Mouse (Mus musculus) T-helper 2 cell (primary cell): ENCODE measurements at regions not wholly inside any gene's neighbourhood (a gene's known extent, or its start where the extent isn't known, plus 50 kb on each side); places are given as distances from the start of the nearest gene placed in this dataset.

ENCODE experiments used
- in situ Hi-C: fragments of 300-600 bp; cut with MboI, MseI; formaldehyde crosslinking; loops from one replicate; pipeline ENCODE4 v1.15.1; 2025; ENCODE audit warnings: high pct_unique_total_duplicates

- in situ Hi-C loops, result no loop called here
Observed at GRCm38 (mm10) chr10:105704472-105705235, 130.4 kb upstream of the Tmtc2 start.

- in situ Hi-C loops, result loop anchor here (25.0 kb wide), 1 partner anchor 1694 kb away; no protein-coding TSS in a partner anchor
Observed at GRCm38 (mm10) chr10:105693131-105693530, 118.9 kb upstream of the Tmtc2 start.

- in situ Hi-C loops, result loop anchor here (25.0 kb wide), 1 partner anchor 1698 kb away; no protein-coding TSS in a partner anchor
Observed at GRCm38 (mm10) chr10:105689388-105689787, 115.1 kb upstream of the Tmtc2 start.

GRCm38 (mm10) chr10:105688879-105689278 is 114.6 kb upstream of the Tmtc2 start:
- in situ Hi-C loops, result loop anchor here (25.0 kb wide), 1 partner anchor 1698 kb away; no protein-coding TSS in a partner anchor

- in situ Hi-C loops, result loop anchor here (25.0 kb wide), 1 partner anchor 1700 kb away; no protein-coding TSS in a partner anchor
Observed at GRCm38 (mm10) chr10:105686876-105687275, 112.6 kb upstream of the Tmtc2 start.

- in situ Hi-C loops, result loop anchor here (25.0 kb wide), 1 partner anchor 1708 kb away; no protein-coding TSS in a partner anchor
Observed at GRCm38 (mm10) chr10:105679598-105679997, 105.3 kb upstream of the Tmtc2 start.

- in situ Hi-C loops, result no loop called here
Observed at GRCm38 (mm10) chr10:105666959-105667358, 92.7 kb upstream of the Tmtc2 start.

GRCm38 (mm10) chr10:105660761-105661160 is 86.5 kb upstream of the Tmtc2 start:
- in situ Hi-C loops, result no loop called here

- in situ Hi-C loops, result no loop called here
Observed at GRCm38 (mm10) chr10:105656788-105657187, 82.5 kb upstream of the Tmtc2 start.

- in situ Hi-C loops, result no loop called here
Observed at GRCm38 (mm10) chr10:105652475-105652874, 78.2 kb upstream of the Tmtc2 start.

GRCm38 (mm10) chr10:105639011-105639451 is 64.8 kb upstream of the Tmtc2 start:
- in situ Hi-C loops, result no loop called here

GRCm38 (mm10) chr10:105638500-105638899 is 64.2 kb upstream of the Tmtc2 start:
- in situ Hi-C loops, result no loop called here

GRCm38 (mm10) chr10:105626842-105627241 is 52.6 kb upstream of the Tmtc2 start:
- in situ Hi-C loops, result no loop called here

- in situ Hi-C loops, result no loop called here
Observed at GRCm38 (mm10) chr10:105625324-105625950, 51.2 kb upstream of the Tmtc2 start.
